Mouse (Mus musculus): Measurements from ENCODE around the gene Mre11a. TPM values are rescaled to one million over a fixed set of nuclear protein-coding genes. Genes with fewer than 3 reads are reported as not detected.

Gene Mre11a
- polyA plus RNA-seq, 1 experiment from 2014 or later = 22.1 TPM

- no peak overlapping the region for H3K4me3 ChIP-seq (ENCODE audit: low read depth, low read length)
- peaks cover 48% of the 10 kb centered on the region for H3K27me3 ChIP-seq (ENCODE audit: control insufficient read depth, insufficient read depth, low read length)
- ATAC-seq (replicated peaks; ENCODE audit: insufficient number of reproducible peaks, low FRiP score, low TSS enrichment) = no peak
- no peak overlapping the region for H3K9ac ChIP-seq (ENCODE audit: low read depth, low read length)
- H3K36me3 ChIP-seq (ENCODE audit: control insufficient read depth, insufficient read depth, low read length) = no peaks in the 10 kb centered on the region
- H3K4me1 ChIP-seq (ENCODE audit: control insufficient read depth, insufficient read depth, low read length) = 0 out of 2 replicates have a peak, but pooled peaks cover 3% of the 10 kb centered on the region
- H3K9me3 ChIP-seq (replicated peaks; ENCODE audit: control insufficient read depth, low read length) = no peaks in the 10 kb centered on the region
- H3K27ac ChIP-seq (ENCODE audit: low read depth, low read length) = no peak overlapping the region
- WGBS (ENCODE audit: insufficient replicate concordance) = 40% methylated on average over 4 of the region's 4 CpGs
- H3K4me2 ChIP-seq = no peak overlapping the region
Measured at GRCm38 (mm10) chr9:14856922-14857654, 72.6 kb downstream of the Mre11a start.

GRCm38 (mm10) chr9:14858170-14858706 is 73.8 kb downstream of the Mre11a start:
- ATAC-seq (replicated peaks; ENCODE audit: insufficient number of reproducible peaks, low FRiP score, low TSS enrichment) = no peak
- H3K4me1 ChIP-seq (ENCODE audit: control insufficient read depth, insufficient read depth, low read length) = 0 out of 2 replicates have a peak, but pooled peaks cover 3% of the 10 kb centered on the region
- no peaks in the 10 kb centered on the region for H3K9me3 ChIP-seq (replicated peaks; ENCODE audit: control insufficient read depth, low read length)
- H3K27ac ChIP-seq (ENCODE audit: low read depth, low read length) = no peak overlapping the region
- H3K36me3 ChIP-seq (ENCODE audit: control insufficient read depth, insufficient read depth, low read length) = no peaks in the 10 kb centered on the region
- H3K4me2 ChIP-seq = no peak overlapping the region
- no peak overlapping the region for H3K9ac ChIP-seq (ENCODE audit: low read depth, low read length)
- 64% methylated on average over 7 of the region's 7 CpGs for WGBS (ENCODE audit: insufficient replicate concordance)
- no peak overlapping the region for H3K4me3 ChIP-seq (ENCODE audit: low read depth, low read length)
- H3K27me3 ChIP-seq (ENCODE audit: control insufficient read depth, insufficient read depth, low read length) = peaks cover 54% of the 10 kb centered on the region

GRCm38 (mm10) chr9:14858782-14859181 is 74.3 kb downstream of the Mre11a start:
- no peak overlapping the region for H3K4me2 ChIP-seq
- H3K4me3 ChIP-seq (ENCODE audit: low read depth, low read length) = no peak overlapping the region
- WGBS (ENCODE audit: insufficient replicate concordance) = 80% methylated on average over 3 of the region's 3 CpGs
- no peak overlapping the region for H3K27ac ChIP-seq (ENCODE audit: low read depth, low read length)
- H3K9me3 ChIP-seq (replicated peaks; ENCODE audit: control insufficient read depth, low read length) = no peaks in the 10 kb centered on the region
- no peak overlapping the region for H3K9ac ChIP-seq (ENCODE audit: low read depth, low read length)
- no peak for ATAC-seq (replicated peaks; ENCODE audit: insufficient number of reproducible peaks, low FRiP score, low TSS enrichment)
- H3K4me1 ChIP-seq (ENCODE audit: control insufficient read depth, insufficient read depth, low read length) = 0 out of 2 replicates have a peak, but pooled peaks cover 3% of the 10 kb centered on the region
- no peaks in the 10 kb centered on the region for H3K36me3 ChIP-seq (ENCODE audit: control insufficient read depth, insufficient read depth, low read length)
- H3K27me3 ChIP-seq (ENCODE audit: control insufficient read depth, insufficient read depth, low read length) = peaks cover 56% of the 10 kb centered on the region

GRCm38 (mm10) chr9:14859868-14860639 is 75.6 kb downstream of the Mre11a start, which contains the start of gene Gpr83:
Gpr83 (plus strand) TSS chr9:14860210.
- Histone ChIP-seq H3K4me1 (ENCODE audit: control insufficient read depth, insufficient read depth, low read length) (0 out of 2 replicates have a peak, but pooled peaks cover 3% of the 10 kb centered on the region), H3K4me2 (peak within 1 kb of the TSS; percentile 61), H3K27ac (ENCODE audit: low read depth, low read length) (no peak within 1 kb of the TSS), H3K36me3 (ENCODE audit: control insufficient read depth, insufficient read depth, low read length) (no peaks in the 10 kb centered on the region), H3K9me3 (replicated peaks; ENCODE audit: control insufficient read depth, low read length) (no peaks in the 10 kb centered on the region), H3K4me3 (ENCODE audit: low read depth, low read length) (peak within 1 kb of the TSS; percentile 38), H3K9ac (ENCODE audit: low read depth, low read length) (0 out of 2 replicates have a peak within 1 kb of the TSS, but pooled peaks have one; percentile 4), H3K27me3 (ENCODE audit: control insufficient read depth, insufficient read depth, low read length) (peaks cover 56% of the 10 kb centered on the region)
- 0 out of 2 replicates have a peak, but pooled peaks have one; percentile 43 for ATAC-seq (replicated peaks; ENCODE audit: insufficient number of reproducible peaks, low FRiP score, low TSS enrichment)
- 1% methylated on average over 47 of the region's 47 CpGs for WGBS (ENCODE audit: insufficient replicate concordance)

GRCm38 (mm10) chr9:14863126-14863525 is 78.7 kb downstream of the Mre11a start:
- H3K27ac ChIP-seq (ENCODE audit: low read depth, low read length) = no peak overlapping the region
- H3K36me3 ChIP-seq (ENCODE audit: control insufficient read depth, insufficient read depth, low read length) = no peaks in the 10 kb centered on the region
- ATAC-seq (replicated peaks; ENCODE audit: insufficient number of reproducible peaks, low FRiP score, low TSS enrichment) = no peak
- H3K9me3 ChIP-seq (replicated peaks; ENCODE audit: control insufficient read depth, low read length) = no peaks in the 10 kb centered on the region
- H3K9ac ChIP-seq (ENCODE audit: low read depth, low read length) = no peak overlapping the region
- 0 out of 2 replicates have a peak, but pooled peaks cover 3% of the 10 kb centered on the region for H3K4me1 ChIP-seq (ENCODE audit: control insufficient read depth, insufficient read depth, low read length)
- 90% methylated on average over 3 of the region's 3 CpGs for WGBS (ENCODE audit: insufficient replicate concordance)
- H3K27me3 ChIP-seq (ENCODE audit: control insufficient read depth, insufficient read depth, low read length) = peaks cover 45% of the 10 kb centered on the region
- H3K4me3 ChIP-seq (ENCODE audit: low read depth, low read length) = no peak overlapping the region
- no peak overlapping the region for H3K4me2 ChIP-seq

- H3K36me3 ChIP-seq (ENCODE audit: control insufficient read depth, insufficient read depth, low read length) = no peaks in the 10 kb centered on the region
- no peak overlapping the region for H3K4me3 ChIP-seq (ENCODE audit: low read depth, low read length)
- no peak overlapping the region for H3K9ac ChIP-seq (ENCODE audit: low read depth, low read length)
- peaks cover 29% of the 10 kb centered on the region for H3K27me3 ChIP-seq (ENCODE audit: control insufficient read depth, insufficient read depth, low read length)
- H3K27ac ChIP-seq (ENCODE audit: low read depth, low read length) = no peak overlapping the region
- no peaks in the 10 kb centered on the region for H3K9me3 ChIP-seq (replicated peaks; ENCODE audit: control insufficient read depth, low read length)
- H3K4me1 ChIP-seq (ENCODE audit: control insufficient read depth, insufficient read depth, low read length) = 0 out of 2 replicates have a peak, but pooled peaks cover 2% of the 10 kb centered on the region
- 76% methylated on average over 9 of the region's 9 CpGs for WGBS (ENCODE audit: insufficient replicate concordance)
- ATAC-seq (replicated peaks; ENCODE audit: insufficient number of reproducible peaks, low FRiP score, low TSS enrichment) = no peak
- no peak overlapping the region for H3K4me2 ChIP-seq
Measured at GRCm38 (mm10) chr9:14864726-14865125, 80.3 kb downstream of the Mre11a start.

GRCm38 (mm10) chr9:14866957-14867356 is 82.5 kb downstream of the Mre11a start:
- H3K4me1 ChIP-seq (ENCODE audit: control insufficient read depth, insufficient read depth, low read length) = 0 out of 2 replicates have a peak, but pooled peaks cover 2% of the 10 kb centered on the region
- no peaks in the 10 kb centered on the region for H3K9me3 ChIP-seq (replicated peaks; ENCODE audit: control insufficient read depth, low read length)
- H3K27me3 ChIP-seq (ENCODE audit: control insufficient read depth, insufficient read depth, low read length) = peaks cover 9% of the 10 kb centered on the region
- no peak overlapping the region for H3K4me3 ChIP-seq (ENCODE audit: low read depth, low read length)
- ATAC-seq (replicated peaks; ENCODE audit: insufficient number of reproducible peaks, low FRiP score, low TSS enrichment) = no peak
- no peak overlapping the region for H3K27ac ChIP-seq (ENCODE audit: low read depth, low read length)
- WGBS (ENCODE audit: insufficient replicate concordance) = 33% methylated on average over 7 of the region's 7 CpGs
- no peaks in the 10 kb centered on the region for H3K36me3 ChIP-seq (ENCODE audit: control insufficient read depth, insufficient read depth, low read length)
- H3K4me2 ChIP-seq = no peak overlapping the region
- H3K9ac ChIP-seq (ENCODE audit: low read depth, low read length) = no peak overlapping the region

- H3K27me3 ChIP-seq (ENCODE audit: control insufficient read depth, insufficient read depth, low read length) = peaks cover under 1% of the 10 kb centered on the region
- 89% methylated on average over 8 of the region's 8 CpGs for WGBS (ENCODE audit: insufficient replicate concordance)
- H3K4me1 ChIP-seq (ENCODE audit: control insufficient read depth, insufficient read depth, low read length) = 0 out of 2 replicates have a peak, but pooled peaks cover 5% of the 10 kb centered on the region
- no peak overlapping the region for H3K9ac ChIP-seq (ENCODE audit: low read depth, low read length)
- H3K4me3 ChIP-seq (ENCODE audit: low read depth, low read length) = no peak overlapping the region
- no peaks in the 10 kb centered on the region for H3K36me3 ChIP-seq (ENCODE audit: control insufficient read depth, insufficient read depth, low read length)
- no peaks in the 10 kb centered on the region for H3K9me3 ChIP-seq (replicated peaks; ENCODE audit: control insufficient read depth, low read length)
- no peak overlapping the region for H3K4me2 ChIP-seq
- H3K27ac ChIP-seq (ENCODE audit: low read depth, low read length) = no peak overlapping the region
- ATAC-seq (replicated peaks; ENCODE audit: insufficient number of reproducible peaks, low FRiP score, low TSS enrichment) = no peak
Measured at GRCm38 (mm10) chr9:14868326-14868725, 83.9 kb downstream of the Mre11a start.
